Mouse (Mus musculus) limb, embryonic 10.5 days (tissue): Measurements from ENCODE around the gene Gadd45b. TPM values are rescaled to one million over a fixed set of nuclear protein-coding genes. Genes with fewer than 3 reads are reported as not detected.
A peak's percentile ranks its signal among the peaks of the same experiment; 100 is the strongest.

Source experiments
- DNase-seq: peaks from one replicate; pipeline ENCODE4 v3.0.0-alpha.2; 2017; ENCODE audit warnings: low spot score
- H3K27ac ChIP-seq: fragments of 300-500 bp; sonication (generic); 2 replicates; pipeline ENCODE4 v1.5.1; 2016; ENCODE audit warnings: mild to moderate bottlenecking
- H3K27me3 ChIP-seq: fragments of 300-500 bp; sonication (generic); 2 replicates; pipeline ENCODE4 v1.6.1; 2016; ENCODE audit warnings: low read depth, mild to moderate bottlenecking; ENCODE audit not compliant: poor library complexity, severe bottlenecking
- H3K36me3 ChIP-seq: fragments of 300-500 bp; sonication (generic); 2 replicates; pipeline ENCODE4 v1.6.1; 2016; ENCODE audit warnings: mild to moderate bottlenecking, moderate library complexity
- H3K4me1 ChIP-seq: fragments of 300-500 bp; sonication (generic); 2 replicates; pipeline ENCODE4 v1.6.1; 2016
- H3K4me3 ChIP-seq: fragments of 300-500 bp; sonication (generic); 2 replicates; pipeline ENCODE4 v1.5.1; 2016; ENCODE audit warnings: mild to moderate bottlenecking, moderate library complexity
- H3K9me3 ChIP-seq: fragments of 300-500 bp; sonication (generic); replicated peaks from 2 replicates; pipeline ENCODE4 v1.6.1; 2016; ENCODE audit warnings: mild to moderate bottlenecking
- WGBS: fragments of 180-500 bp; shearing (Covaris S2); methylation state at CpG from one replicate; pipeline ENCODE4 v1.1.7; 2016; 5-methylcytosine and 5-hydroxymethylcytosine counted together
- polyA plus RNA-seq: library from polyadenylated mRNA; unstranded; fragments of >200 nt; fragmentation: Nextera tagmentation; extraction: Ambion mirVana; gene quantifications from 2 replicates; pipeline ENCODE4 v1.2.1, GENCODE M21; 2016

Gadd45b gene
- 4.5 and 9.8 TPM in 2 replicates for polyA plus RNA-seq

GRCm38 (mm10) chr10:80929299-80930226 lies at the start of gene Gadd45b:
Gene Gadd45b, plus strand, starts transcription at chr10:80930073.
- peak; percentile 98 for DNase-seq
- peaks cover 67% of the 10 kb centered on the region for H3K4me1 ChIP-seq
- peaks cover 46% of the 10 kb centered on the region for H3K27me3 ChIP-seq
- H3K27ac ChIP-seq, result peak within 1 kb of the TSS; percentile 84
- WGBS, result under 1% methylated on average over 56 of the region's 56 CpGs
- peak within 1 kb of the TSS; percentile 62 for H3K4me3 ChIP-seq
- H3K36me3 ChIP-seq, result no peaks in the 10 kb centered on the region
- H3K9me3 ChIP-seq, result no peaks in the 10 kb centered on the region

GRCm38 (mm10) chr10:80880131-80880641 lies 49.7 kb upstream of the Gadd45b start:
- WGBS, result 20% methylated on average over 5 of the region's 5 CpGs
- H3K4me1 ChIP-seq, result peaks cover 9% of the 10 kb centered on the region
- peak; percentile 82 for DNase-seq
- no peaks in the 10 kb centered on the region for H3K9me3 ChIP-seq
- H3K27me3 ChIP-seq, result no peaks in the 10 kb centered on the region
- H3K36me3 ChIP-seq, result no peaks in the 10 kb centered on the region
- no peak overlapping the region for H3K27ac ChIP-seq
- no peak overlapping the region for H3K4me3 ChIP-seq

GRCm38 (mm10) chr10:80880901-80881300 lies 49.0 kb upstream of the Gadd45b start:
- no peak for DNase-seq
- H3K27ac ChIP-seq, result no peak overlapping the region
- H3K4me3 ChIP-seq, result no peak overlapping the region
- H3K36me3 ChIP-seq, result no peaks in the 10 kb centered on the region
- no peaks in the 10 kb centered on the region for H3K27me3 ChIP-seq
- H3K4me1 ChIP-seq, result peaks cover 9% of the 10 kb centered on the region
- no peaks in the 10 kb centered on the region for H3K9me3 ChIP-seq
- 74% methylated on average over 2 of the region's 2 CpGs for WGBS

DNA sequence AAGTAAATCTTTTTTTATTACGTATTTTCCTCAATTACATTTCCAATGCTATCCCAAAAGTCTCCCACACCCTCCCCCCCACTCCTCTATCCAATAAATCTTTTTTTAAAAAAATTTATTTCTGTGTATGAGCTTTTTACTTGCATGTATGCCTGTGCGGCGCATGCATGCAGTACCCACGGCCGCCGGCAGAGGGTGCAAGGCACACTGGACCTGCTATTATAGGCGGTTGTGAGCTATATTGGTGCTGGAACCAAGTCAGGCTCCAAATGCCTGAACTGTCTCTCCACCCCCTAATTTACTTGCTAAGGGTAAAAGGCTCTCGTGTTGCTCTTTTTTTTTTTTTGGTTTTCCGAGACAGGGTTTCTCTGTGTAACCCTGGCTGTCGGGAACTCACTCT lies 48.6 kb upstream of the Gadd45b start:
- Histone ChIP-seq H3K9me3 (no peaks in the 10 kb centered on the region), H3K36me3 (no peaks in the 10 kb centered on the region), H3K27ac (no peak overlapping the region), H3K27me3 (no peaks in the 10 kb centered on the region), H3K4me1 (peaks cover 7% of the 10 kb centered on the region), H3K4me3 (no peak overlapping the region)
- WGBS, result 29% methylated on average over 10 of the region's 10 CpGs
- DNase-seq, result peak; percentile 86

DNA sequence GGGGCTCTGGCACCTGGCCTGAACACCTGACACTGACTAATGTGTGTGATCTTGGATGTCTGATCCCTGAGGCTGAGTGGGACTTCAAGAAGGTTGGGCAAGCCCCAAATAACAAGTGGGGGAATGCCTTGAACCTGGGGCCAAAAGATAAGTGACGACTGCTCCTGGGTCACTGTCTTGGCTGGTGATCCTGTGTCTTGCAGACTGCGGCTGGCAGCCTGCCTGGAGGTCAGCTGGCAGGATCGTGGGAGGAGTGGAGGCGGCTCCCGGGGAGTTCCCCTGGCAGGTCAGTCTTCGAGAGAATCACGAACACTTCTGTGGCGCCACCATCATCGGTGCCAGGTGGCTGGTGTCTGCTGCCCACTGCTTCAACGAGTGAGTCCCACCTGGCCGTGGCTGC lies 42.7 kb upstream of the Gadd45b start:
- no peaks in the 10 kb centered on the region for H3K36me3 ChIP-seq
- H3K9me3 ChIP-seq, result no peaks in the 10 kb centered on the region
- peaks cover 35% of the 10 kb centered on the region for H3K27me3 ChIP-seq
- 81% methylated on average over 11 of the region's 11 CpGs for WGBS
- peaks cover 7% of the 10 kb centered on the region for H3K4me1 ChIP-seq
- DNase-seq, result no peak
- H3K4me3 ChIP-seq, result no peak overlapping the region
- H3K27ac ChIP-seq, result no peak overlapping the region

GRCm38 (mm10) chr10:80895100-80895499 lies 34.8 kb upstream of the Gadd45b start:
- no peak overlapping the region for H3K27ac ChIP-seq
- no peak overlapping the region for H3K4me3 ChIP-seq
- H3K36me3 ChIP-seq, result peaks cover 27% of the 10 kb centered on the region
- H3K9me3 ChIP-seq, result no peaks in the 10 kb centered on the region
- peaks cover 16% of the 10 kb centered on the region for H3K27me3 ChIP-seq
- no peak for DNase-seq
- WGBS, result 90% methylated on average over 7 of the region's 7 CpGs
- H3K4me1 ChIP-seq, result peaks cover 35% of the 10 kb centered on the region

DNA sequence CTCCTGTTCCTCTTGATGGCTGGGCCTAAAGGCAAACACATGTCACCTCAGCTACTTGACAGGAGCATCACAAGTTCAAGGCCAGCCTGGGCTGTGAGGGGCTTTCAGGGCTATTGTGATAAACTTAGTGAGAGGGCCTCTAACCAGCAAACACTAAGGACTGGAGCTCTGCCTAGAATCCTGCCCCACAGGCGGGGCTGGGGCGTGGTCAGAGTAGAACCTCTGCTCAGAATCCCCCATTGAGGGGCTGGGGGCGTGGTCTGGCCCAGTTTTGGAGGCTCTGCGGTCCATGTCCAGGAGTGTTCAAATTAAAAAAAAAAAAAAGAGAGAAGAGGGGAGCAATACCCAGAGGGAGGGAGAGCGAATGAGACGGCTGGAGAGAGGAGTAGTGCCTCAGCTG lies 34.2 kb upstream of the Gadd45b start:
- 84% methylated on average over 6 of the region's 6 CpGs for WGBS
- no peak for DNase-seq
- H3K27ac ChIP-seq, result no peak overlapping the region
- peaks cover 35% of the 10 kb centered on the region for H3K4me1 ChIP-seq
- no peaks in the 10 kb centered on the region for H3K9me3 ChIP-seq
- H3K4me3 ChIP-seq, result 0 out of 2 replicates have a peak overlapping the region, but pooled peaks have one; percentile 16
- H3K36me3 ChIP-seq, result peaks cover 27% of the 10 kb centered on the region
- H3K27me3 ChIP-seq, result 0 out of 2 replicates have a peak, but pooled peaks cover 11% of the 10 kb centered on the region

- 69% methylated on average over 24 of the region's 24 CpGs for whole genome bisulfite sequencing
- no peak for DNase-seq
- peaks cover 33% of the 10 kb centered on the region for H3K36me3 ChIP-seq
- no peak overlapping the region for H3K4me3 ChIP-seq
- no peak overlapping the region; the same call in 1 of the 2 replicates for H3K27ac ChIP-seq
- peaks cover 39% of the 10 kb centered on the region for H3K4me1 ChIP-seq
- 0 out of 2 replicates have a peak, but pooled peaks cover 11% of the 10 kb centered on the region for H3K27me3 ChIP-seq
- H3K9me3 ChIP-seq, result no peaks in the 10 kb centered on the region
Measured at GRCm38 (mm10) chr10:80896581-80897485, 33.0 kb upstream of the Gadd45b start.

GRCm38 (mm10) chr10:80897861-80898510 lies 31.9 kb upstream of the Gadd45b start:
- Histone ChIP-seq H3K27me3 (0 out of 2 replicates have a peak, but pooled peaks cover 11% of the 10 kb centered on the region), H3K27ac (0 out of 2 replicates have a peak overlapping the region, but pooled peaks have one; percentile 3), H3K9me3 (no peaks in the 10 kb centered on the region), H3K4me3 (peak overlapping the region; percentile 27), H3K4me1 (peaks cover 36% of the 10 kb centered on the region), H3K36me3 (peaks cover 44% of the 10 kb centered on the region)
- DNase-seq, result no peak
- 37% methylated on average over 41 of the region's 41 CpGs for WGBS

DNA sequence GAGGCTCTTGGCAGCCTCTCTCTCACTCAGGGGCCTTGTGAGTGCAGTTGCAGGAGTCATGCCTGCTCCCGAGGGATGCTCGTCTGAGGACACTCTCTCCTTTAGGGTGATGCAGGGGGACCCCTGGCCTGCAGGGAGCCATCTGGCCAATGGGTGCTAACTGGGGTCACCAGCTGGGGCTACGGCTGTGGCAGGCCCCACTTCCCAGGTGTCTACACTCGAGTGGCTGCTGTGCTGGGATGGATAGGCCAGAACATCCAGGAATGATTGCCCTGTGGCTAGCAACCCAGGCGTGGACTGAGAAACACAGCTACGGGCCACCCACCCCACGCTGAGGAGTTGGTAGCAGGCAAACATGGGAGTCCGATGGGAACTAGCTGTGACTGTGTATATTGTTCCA lies 30.8 kb upstream of the Gadd45b start:
- peaks cover 55% of the 10 kb centered on the region for H3K36me3 ChIP-seq
- WGBS, result 88% methylated on average over 8 of the region's 8 CpGs
- H3K4me3 ChIP-seq, result peak overlapping the region; percentile 80

DNA sequence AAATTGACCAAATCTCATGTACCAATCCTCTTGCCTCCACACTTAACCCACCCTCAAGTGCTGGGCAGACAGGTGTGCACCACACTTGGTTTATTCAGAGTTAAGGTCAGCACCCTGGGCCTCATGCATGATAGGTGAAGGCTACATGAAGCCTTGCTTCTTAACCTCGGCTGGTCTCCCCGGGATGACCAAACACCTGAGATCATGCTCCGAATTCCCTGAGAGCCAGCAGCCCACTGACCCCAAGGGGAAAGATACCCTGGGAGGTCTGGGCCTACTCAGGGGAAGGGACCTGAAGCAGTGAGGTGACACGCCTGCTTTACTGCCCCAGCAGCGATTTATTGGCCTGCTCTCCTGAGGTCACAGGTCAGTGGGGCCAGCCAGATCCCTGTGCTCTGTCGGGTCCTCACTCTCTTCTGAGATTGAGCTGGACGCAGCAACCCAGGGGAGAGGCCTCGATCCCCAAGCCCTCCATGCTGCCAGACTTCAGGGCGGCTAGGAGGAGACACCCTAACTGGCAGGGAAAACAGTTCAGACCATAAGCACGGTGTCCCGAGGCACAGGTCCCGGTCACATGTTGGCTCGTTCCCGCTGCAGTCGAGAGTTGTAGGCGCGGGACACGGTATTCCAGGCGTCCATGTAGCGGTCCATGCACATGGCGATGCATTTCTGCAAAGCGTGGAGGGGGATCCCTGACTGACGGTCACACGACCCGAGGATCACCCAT lies 30.1 kb upstream of the Gadd45b start:
- H3K9me3 ChIP-seq, result no peaks in the 10 kb centered on the region
- H3K4me3 ChIP-seq, result peak overlapping the region; percentile 80
- peaks cover 62% of the 10 kb centered on the region for H3K36me3 ChIP-seq
- 12% methylated on average over 25 of the region's 25 CpGs for WGBS
- DNase-seq, result no peak
- H3K27me3 ChIP-seq, result 0 out of 2 replicates have a peak, but pooled peaks cover 11% of the 10 kb centered on the region
- peaks cover 36% of the 10 kb centered on the region for H3K4me1 ChIP-seq
- peak overlapping the region; percentile 88 for H3K27ac ChIP-seq

More for the DNA sequence above, 30.8 kb upstream of the Gadd45b start:
- Histone ChIP-seq H3K9me3 (no peaks in the 10 kb centered on the region), H3K4me1 (peaks cover 36% of the 10 kb centered on the region), H3K27ac (no peak overlapping the region), H3K27me3 (0 out of 2 replicates have a peak, but pooled peaks cover 11% of the 10 kb centered on the region)
- DNase-seq, result no peak
